Mouse (Mus musculus): ENCODE results near the gene Rxra. TPM values are rescaled to one million over a fixed set of nuclear protein-coding genes. Genes with fewer than 3 reads are reported as not detected.

Gene Rxra
- total RNA-seq, 1 experiment from 2014 or later = 62.1 TPM

GRCm38 (mm10) chr2:27762920-27763780 is 86.9 kb downstream of the Rxra start:
- no peak for DNase-seq

- no peak for DNase-seq
Observed at GRCm38 (mm10) chr2:27764256-27764936, 88.2 kb downstream of the Rxra start.

- DNase-seq = peak; percentile 92
Observed at GRCm38 (mm10) chr2:27764937-27765319, 88.7 kb downstream of the Rxra start.

GRCm38 (mm10) chr2:27767773-27768172 is 91.5 kb downstream of the Rxra start:
- DNase-seq = no peak

GRCm38 (mm10) chr2:27769701-27770100 is 93.5 kb downstream of the Rxra start:
- DNase-seq = peak; percentile 3

- peak; percentile 80 for DNase-seq
Observed at GRCm38 (mm10) chr2:27770205-27770604, 94.0 kb downstream of the Rxra start.

- DNase-seq = peak; percentile 93
Observed at GRCm38 (mm10) chr2:27771936-27772335, 95.7 kb downstream of the Rxra start.

DNA sequence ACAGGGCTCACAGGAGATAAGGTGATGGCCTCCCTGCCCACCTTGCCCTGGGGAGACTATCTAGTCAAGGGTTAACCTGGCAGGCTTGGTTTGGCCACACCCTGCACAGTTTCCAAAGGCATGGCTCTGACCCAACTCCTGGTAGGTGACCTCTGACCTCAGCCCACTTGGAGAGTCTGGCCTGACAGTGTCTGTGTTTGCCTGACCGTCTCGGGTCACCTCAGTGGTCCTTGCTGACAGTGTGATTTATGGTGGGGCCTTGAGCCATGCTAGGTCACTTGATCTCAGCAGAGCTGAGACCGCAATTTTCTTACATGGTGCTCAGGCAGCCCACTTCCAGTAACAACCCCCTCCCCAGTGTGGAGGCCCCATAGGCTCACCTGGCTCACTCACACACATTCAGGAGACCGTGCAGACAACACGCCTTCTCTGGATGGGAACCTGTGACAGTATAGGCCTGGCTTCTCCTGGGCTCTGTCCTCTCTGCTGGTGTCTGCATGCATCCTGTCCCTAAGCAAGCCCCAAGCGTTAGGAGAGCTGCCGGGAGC is 96.7 kb downstream of the Rxra start:
- DNase-seq = peak; percentile 27

- peak; percentile 49 for DNase-seq
Observed at GRCm38 (mm10) chr2:27773980-27774730, 97.9 kb downstream of the Rxra start.

- peak; percentile 2 for DNase-seq
Observed at GRCm38 (mm10) chr2:27775006-27775405, 98.8 kb downstream of the Rxra start.

- DNase-seq = no peak
Observed at GRCm38 (mm10) chr2:27775625-27776024, 99.4 kb downstream of the Rxra start.

DNA sequence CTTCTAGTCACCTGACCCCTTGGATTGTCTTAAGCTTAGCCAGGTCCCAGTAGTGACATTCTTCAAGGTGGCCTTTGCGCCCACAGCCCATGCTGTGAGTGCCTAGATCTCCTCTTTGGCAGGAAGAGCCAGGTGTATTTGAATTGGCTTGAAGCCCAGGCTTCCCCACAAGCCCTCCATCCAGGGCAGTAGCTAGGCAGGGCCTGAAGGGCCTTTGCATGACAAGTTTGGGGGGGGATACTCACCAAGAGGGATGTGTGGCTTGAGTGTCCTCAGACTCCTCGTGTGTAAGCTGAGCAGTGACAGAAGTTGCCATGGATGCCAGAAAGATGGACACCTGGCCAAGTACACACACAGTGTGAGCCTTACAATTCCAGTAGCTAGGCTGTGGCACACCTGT is 101.5 kb downstream of the Rxra start:
- DNase-seq = no peak

DNA sequence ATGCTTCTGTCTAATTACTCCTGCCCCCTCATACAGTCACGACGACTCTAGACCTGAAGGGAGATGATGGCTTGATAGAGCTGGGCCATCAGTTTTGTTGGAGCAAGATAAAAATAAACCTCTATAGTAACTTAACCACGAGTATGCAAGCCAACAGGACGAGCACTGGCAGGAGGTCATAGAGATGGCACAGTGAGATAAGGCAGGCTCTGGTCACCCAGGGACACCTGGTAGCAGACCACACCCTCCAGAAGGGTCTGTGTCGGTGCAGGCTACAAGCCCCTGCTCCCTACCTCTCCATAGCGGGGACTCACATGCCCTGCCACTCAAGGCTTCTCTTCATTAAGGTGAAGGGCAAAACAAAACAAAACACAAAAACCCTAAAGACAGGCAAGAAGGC is 102.0 kb downstream of the Rxra start:
- no peak for DNase-seq

DNA sequence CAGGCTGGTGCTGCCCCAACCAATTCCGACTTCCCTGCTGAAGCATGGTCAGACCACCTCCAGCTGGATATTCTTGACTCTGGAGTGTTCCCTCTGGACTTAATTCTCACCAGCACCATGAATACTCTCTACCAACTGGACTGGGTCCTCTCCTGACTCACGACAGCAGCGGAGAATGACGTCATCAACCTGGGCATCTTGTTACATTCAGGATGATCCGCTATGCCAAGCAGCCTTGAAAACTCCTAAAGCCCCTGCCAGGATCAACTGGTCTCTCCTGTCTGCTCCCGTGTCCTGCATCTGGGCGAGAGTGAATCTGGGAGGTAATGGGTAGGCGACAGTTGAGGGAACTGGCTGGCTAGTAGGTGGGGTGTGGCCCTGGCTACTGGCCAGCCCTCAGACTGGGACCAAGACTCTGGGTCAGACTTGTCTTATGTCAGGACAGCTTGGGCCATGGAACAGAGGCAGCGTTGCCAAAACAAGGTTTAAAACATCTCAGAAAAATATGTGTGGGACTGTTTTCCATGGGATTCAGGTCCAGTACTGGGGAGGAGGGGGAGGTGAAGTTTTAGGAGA is 103.1 kb downstream of the Rxra start:
- DNase-seq = no peak

GRCm38 (mm10) chr2:27780162-27780561 is 103.9 kb downstream of the Rxra start:
- DNase-seq = no peak

DNA sequence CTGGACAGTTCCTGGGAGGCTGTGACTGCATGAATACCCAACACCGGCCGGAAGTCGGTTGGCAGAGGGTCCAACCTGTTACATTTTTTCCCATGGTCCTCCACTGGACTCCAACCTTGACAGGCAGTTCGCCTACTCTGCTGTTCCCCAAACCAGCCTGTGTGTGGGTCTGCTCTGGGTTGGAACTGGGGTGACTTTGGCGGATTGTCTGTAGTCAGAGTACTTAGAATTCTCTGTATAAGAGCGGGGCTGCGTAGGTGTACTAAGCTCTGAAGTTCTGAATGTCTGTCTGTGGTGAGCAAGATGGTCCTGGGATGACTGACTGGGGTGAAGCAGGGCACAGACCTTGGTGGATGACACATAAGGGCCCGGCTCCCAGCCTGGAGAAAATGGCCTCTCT is 109.1 kb downstream of the Rxra start:
- DNase-seq = no peak

DNA sequence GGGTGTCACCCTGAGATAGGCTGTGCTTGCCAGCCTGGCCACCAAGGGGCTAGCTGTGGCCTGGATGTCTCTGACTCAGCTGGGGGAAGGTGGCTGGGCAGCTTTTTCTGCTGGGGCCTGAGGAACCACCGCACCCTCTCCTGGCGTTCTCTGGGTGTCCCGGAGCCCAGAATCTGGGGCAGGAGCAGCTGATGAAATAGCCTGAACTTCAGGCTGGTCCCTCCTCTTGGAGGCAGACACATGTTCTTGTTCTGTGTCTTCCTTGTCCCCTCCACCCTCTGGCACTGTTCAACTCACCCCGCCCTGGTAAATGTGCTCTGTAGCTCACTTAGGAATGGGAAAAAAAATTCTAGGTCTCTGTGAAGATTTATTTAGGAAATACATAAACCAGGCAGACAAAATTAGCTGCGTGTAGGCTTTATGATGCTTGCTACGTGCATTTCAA is 109.8 kb downstream of the Rxra start:
- no peak for DNase-seq

- no peak for DNase-seq
Observed at GRCm38 (mm10) chr2:27791571-27791970, 115.3 kb downstream of the Rxra start.

DNA sequence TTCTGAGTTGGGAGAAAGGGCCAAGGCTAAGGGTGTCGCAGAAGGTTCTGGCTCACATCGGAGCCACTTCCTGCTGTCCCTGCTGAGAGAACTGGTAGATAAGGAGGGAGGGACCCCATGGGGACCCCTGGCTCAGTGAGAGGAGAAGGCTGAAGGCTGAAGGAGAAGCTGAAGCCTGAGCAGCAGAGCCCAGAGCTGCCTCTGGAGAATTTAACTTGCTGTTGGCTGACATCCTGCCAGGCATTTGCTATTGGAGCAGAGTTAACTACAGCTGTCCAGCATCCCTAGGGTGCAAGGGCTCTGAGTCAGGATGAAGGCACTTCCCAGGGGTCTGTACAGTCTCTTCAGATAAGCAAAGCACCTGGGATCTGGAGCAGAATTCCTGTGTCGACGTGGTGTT is 122.8 kb downstream of the Rxra start:
- peak; percentile 42 for DNase-seq

- no peak for DNase-seq
Observed at GRCm38 (mm10) chr2:27801041-27801440, 124.8 kb downstream of the Rxra start.

DNA sequence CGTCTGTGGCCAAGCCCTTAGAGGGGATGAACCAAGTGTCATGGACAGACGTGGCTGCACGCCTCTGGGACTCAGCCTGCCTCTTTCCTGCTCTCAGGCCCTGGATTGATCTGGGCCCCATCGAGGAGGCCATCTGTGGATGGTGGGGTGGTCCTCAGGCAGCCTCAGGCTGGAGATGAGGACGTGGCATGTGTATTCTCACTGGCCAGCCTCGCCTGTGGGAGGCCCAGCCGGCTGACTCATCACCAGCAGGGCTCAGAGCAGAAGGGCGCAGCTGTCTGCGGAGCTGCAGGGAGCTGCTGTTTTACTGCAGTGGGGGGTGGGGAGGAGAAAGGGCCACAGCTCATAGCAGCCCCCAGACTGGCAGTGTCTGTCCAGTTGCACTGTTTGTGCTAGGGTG is 126.3 kb downstream of the Rxra start:
- DNase-seq = peak; percentile 76

DNA sequence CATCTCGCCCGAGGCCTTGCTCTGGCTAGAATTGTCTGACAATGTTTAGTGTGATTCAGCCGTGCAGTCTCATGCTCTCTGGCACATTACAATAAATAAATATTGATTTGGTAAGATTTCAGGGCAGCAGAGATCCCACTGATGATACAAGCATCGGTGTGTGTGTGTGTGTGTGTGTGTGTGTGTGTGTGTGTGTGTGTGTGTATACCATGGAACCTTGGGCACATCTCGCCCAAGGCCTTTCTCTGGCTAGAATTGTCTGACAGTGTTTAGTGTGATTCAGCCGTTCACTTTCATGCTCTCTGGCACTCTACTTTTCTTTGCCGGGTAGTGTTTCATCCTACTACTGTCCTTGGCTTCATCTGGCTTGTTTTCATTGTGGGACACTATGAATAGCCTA is 130.5 kb downstream of the Rxra start:
- DNase-seq = peak; percentile 37

All from adrenal gland, postnatal 14 days (tissue).